Mouse (Mus musculus) midbrain, embryonic 14.5 days (tissue): ENCODE results near the gene Gm3625. TPM values are rescaled to one million over a fixed set of nuclear protein-coding genes. Genes with fewer than 3 reads are reported as not detected.
A peak's percentile ranks its signal among the peaks of the same experiment; 100 is the strongest.

ENCODE experiments used
- ATAC-seq: fragments of 200-750 bp; cut with Nextera tagmentation; 2 replicates; pipeline ENCODE4 v1.8.0; 2017; ENCODE audit warnings: moderate number of reproducible peaks, moderate library complexity; ENCODE audit not compliant: low FRiP score, low TSS enrichment
- DNase-seq: peaks from one replicate; pipeline ENCODE4 v3.0.0-alpha.2; 2015
- H3K27ac ChIP-seq: fragments of 300-500 bp; sonication (generic); replicated peaks from 2 replicates; pipeline ENCODE4 v1.5.1; 2014; ENCODE audit warnings: mild to moderate bottlenecking, low read depth, low read length, moderate library complexity
- H3K27me3 ChIP-seq: fragments of 300-500 bp; sonication (generic); 2 replicates; pipeline ENCODE4 v1.6.1; 2014; ENCODE audit warnings: low read length, control low read depth, mixed read lengths; ENCODE audit not compliant: control insufficient read depth, insufficient read depth
- H3K36me3 ChIP-seq: fragments of 300-500 bp; sonication (generic); 2 replicates; pipeline ENCODE4 v1.6.1; 2014; ENCODE audit warnings: low read length, control low read depth; ENCODE audit not compliant: control insufficient read depth, insufficient read depth
- H3K4me1 ChIP-seq: fragments of 300-500 bp; sonication (generic); 2 replicates; pipeline ENCODE4 v1.6.1; 2014; ENCODE audit warnings: mild to moderate bottlenecking, antibody characterized with exemption, low read length, control low read depth; ENCODE audit not compliant: control insufficient read depth, insufficient read depth
- H3K4me2 ChIP-seq: fragments of 300-500 bp; sonication (generic); 2 replicates; pipeline ENCODE4 v1.6.1; 2014; ENCODE audit warnings: mild to moderate bottlenecking, low read length, moderate library complexity
- H3K4me3 ChIP-seq: fragments of 300-500 bp; sonication (generic); replicated peaks from 2 replicates; pipeline ENCODE4 v1.5.1; 2014; ENCODE audit warnings: low read depth, low read length
- H3K9ac ChIP-seq: fragments of 300-500 bp; sonication (generic); replicated peaks from 2 replicates; pipeline ENCODE4 v1.6.1; 2014; ENCODE audit warnings: mild to moderate bottlenecking, low read length, moderate library complexity
- H3K9me3 ChIP-seq: fragments of 300-500 bp; sonication (generic); 2 replicates; pipeline ENCODE4 v1.6.1; 2016; ENCODE audit warnings: low read length, control low read depth, mixed read lengths; ENCODE audit not compliant: control insufficient read depth
- whole genome bisulfite sequencing: fragments of 180-500 bp; shearing (Covaris S2); extraction: QIAGEN DNeasy Blood & Tissue Kit; methylation state at CpG from one replicate; pipeline ENCODE4 v1.1.7; 2014; 5-methylcytosine and 5-hydroxymethylcytosine counted together
- polyA plus RNA-seq: library from polyadenylated mRNA; unstranded; fragments of >200 nt; fragmentation: Nextera tagmentation; extraction: Ambion mirVana; gene quantifications from 2 replicates; pipeline ENCODE4 v1.2.1, GENCODE M21; 2014

The Gm3625 gene
- polyA plus RNA-seq, 1 experiment from 2014 or later = not detected

DNA sequence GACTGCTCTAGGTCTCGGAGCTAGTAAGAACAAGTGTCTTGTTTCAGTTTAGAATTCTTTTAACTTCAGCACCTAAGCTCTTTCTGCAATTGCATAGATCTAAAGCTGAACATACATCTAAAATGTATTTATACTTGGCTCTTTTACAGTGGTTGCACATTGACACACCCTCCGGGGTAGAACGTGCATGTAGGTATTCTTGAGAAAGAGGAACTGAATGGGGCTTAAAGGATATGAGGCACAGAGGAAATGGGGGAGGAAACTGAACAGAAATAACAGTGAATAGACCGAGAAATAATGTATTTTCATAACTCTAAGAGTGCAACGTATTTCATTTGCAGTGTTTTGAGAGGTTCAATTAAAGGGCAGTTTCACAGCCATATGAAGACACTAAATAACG, 2.3 kb upstream of the Gm3625 start:
- H3K4me3 ChIP-seq = no peak overlapping the region
- no peaks in the 10 kb centered on the region for H3K9me3 ChIP-seq
- ATAC-seq = no peak

DNA sequence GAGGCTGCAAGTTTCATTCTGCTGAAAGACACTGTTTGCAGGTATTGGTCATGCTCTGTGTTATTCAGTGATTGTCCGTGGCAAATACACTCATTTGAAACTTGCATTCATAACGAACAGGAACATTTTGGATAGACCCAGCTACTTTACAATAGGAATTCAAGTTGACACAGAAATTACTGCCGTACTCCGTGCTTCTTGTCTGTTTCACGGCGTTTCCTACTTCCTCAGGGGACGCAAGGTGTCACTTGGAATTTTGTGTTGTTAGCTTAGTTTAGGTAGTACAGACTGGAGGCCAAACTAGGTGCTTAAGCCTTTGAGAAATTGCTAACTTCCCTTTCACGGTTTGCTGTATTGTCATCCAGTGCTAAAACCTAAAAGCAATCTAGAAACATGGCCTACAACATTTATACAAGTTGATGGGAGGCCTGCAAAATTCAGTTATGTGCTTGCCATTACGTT, 1.2 kb upstream of the Gm3625 start:
- ATAC-seq = no peak
- 68% methylated on average over 9 of the region's 9 CpGs for WGBS

More for the DNA sequence above, 2.3 kb upstream of the Gm3625 start:
- no peak overlapping the region for H3K27ac ChIP-seq
- H3K4me1 ChIP-seq = peaks cover 7% of the 10 kb centered on the region; the same call in 1 of the 2 replicates
- no peak for DNase-seq
- H3K9ac ChIP-seq = no peak overlapping the region
- WGBS = 83% methylated on average over 6 of the region's 6 CpGs
- no peak overlapping the region for H3K4me2 ChIP-seq
- H3K27me3 ChIP-seq = no peaks in the 10 kb centered on the region
- H3K36me3 ChIP-seq = no peaks in the 10 kb centered on the region

DNA sequence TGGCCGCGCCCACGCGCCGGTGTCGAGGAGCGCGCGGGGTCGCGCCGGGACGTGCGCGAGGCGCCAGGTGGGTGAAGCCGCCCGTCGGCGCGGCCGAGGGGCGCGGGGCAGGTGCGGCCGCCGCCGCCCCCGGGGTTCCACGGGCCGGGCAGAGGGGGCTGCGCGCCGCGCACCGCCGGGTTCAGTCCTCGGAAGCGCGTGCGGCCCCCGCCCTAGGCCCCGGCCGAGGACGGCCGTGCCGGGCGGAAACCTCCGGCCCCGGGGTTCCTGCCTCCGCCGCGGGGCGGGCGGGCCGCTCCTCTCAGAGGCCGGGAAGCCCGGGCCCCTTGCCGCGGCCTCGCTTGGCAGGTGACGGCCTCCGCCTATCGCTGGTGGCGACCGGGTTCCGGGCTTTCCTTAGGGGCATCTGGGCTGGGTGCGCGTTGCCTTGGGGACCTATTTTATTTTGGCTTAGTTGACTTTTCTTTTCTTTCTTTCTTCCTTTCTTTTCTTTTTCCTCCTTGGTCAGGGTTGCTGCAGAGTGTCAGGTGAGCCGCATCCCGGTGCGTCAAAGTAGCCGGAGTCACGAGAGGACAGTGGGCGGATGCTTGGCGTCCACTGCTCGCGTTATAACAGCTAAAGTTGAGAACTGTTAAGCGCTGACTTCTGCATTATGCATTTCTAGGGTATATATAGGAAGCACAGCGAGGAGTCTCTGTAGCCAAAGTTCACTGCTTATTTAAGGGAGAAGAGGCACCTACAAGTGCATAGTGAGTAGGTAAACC, 621 bp upstream of the Gm3625 start:
- ATAC-seq (peak; percentile 77), DNase-seq (peak; percentile 68)
- Histone ChIP-seq H3K27me3 (no peaks in the 10 kb centered on the region), H3K4me3 (peak overlapping the region; percentile 79), H3K9ac (peak overlapping the region; percentile 77), H3K4me1 (peaks cover 7% of the 10 kb centered on the region; the same call in 1 of the 2 replicates), H3K27ac (peak overlapping the region; percentile 57), H3K4me2 (peak overlapping the region; percentile 76), H3K9me3 (no peaks in the 10 kb centered on the region), H3K36me3 (no peaks in the 10 kb centered on the region)
- WGBS = under 1% methylated on average over 78 of the region's 80 CpGs

More for the DNA sequence above, 1.2 kb upstream of the Gm3625 start:
- H3K4me1 ChIP-seq = peaks cover 7% of the 10 kb centered on the region; the same call in 1 of the 2 replicates
- H3K4me3 ChIP-seq = peak overlapping the region; percentile 79
- DNase-seq = no peak
- H3K27me3 ChIP-seq = no peaks in the 10 kb centered on the region
- H3K4me2 ChIP-seq = peak overlapping the region; percentile 76
- peak overlapping the region; percentile 77; the same call in 1 of the 2 replicates for H3K9ac ChIP-seq
- no peaks in the 10 kb centered on the region for H3K36me3 ChIP-seq
- no peak overlapping the region for H3K27ac ChIP-seq
- no peaks in the 10 kb centered on the region for H3K9me3 ChIP-seq

DNA sequence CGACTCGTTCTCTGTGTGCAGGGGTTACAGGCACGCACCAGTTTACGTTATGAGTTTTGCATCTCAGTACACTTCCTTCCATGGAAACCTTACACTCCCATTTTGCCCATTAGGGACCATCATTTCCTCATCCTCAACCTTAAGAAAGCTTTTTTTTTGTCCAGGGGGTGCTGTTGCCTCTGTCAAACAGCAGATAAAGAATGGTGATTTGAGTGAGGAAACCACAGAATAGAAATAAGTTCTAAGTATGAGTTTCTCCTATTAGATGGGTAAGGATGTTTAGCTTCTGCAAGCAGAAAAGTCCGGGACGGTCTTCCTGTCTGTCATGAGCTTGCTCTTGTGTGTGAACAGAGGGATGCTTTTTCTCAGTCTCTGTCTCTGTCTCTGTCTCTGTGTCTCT, 702 bp downstream of the Gm3625 start:
- H3K4me1 ChIP-seq = peaks cover 7% of the 10 kb centered on the region; the same call in 1 of the 2 replicates
- H3K9me3 ChIP-seq = no peaks in the 10 kb centered on the region
- 71% methylated on average over 6 of the region's 6 CpGs for WGBS
- peak overlapping the region; percentile 76 for H3K4me2 ChIP-seq
- no peaks in the 10 kb centered on the region for H3K36me3 ChIP-seq
- ATAC-seq = no peak
- no peaks in the 10 kb centered on the region for H3K27me3 ChIP-seq
- no peak overlapping the region for H3K9ac ChIP-seq
- no peak for DNase-seq
- no peak overlapping the region for H3K27ac ChIP-seq
- H3K4me3 ChIP-seq = 0 out of 2 replicates have a peak overlapping the region, but pooled peaks have one; percentile 79

DNA sequence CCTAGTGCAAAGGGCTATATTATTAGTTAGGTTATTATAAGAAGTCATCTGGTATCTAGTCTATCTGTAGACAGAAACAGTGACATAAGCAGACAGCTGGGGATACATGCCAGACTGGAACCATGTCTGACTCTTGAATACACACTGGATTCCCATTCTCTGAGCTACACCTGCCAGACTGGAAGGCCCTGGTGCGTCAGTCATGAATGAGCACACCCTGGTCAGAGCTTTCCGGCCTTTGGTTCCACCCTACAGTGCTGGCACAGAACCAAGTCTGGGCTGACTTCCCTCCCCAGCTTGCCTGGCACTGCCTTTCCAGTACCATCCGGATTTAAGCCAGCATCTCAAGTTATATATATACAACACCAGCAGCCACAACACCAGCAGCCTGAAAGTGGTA, 4.1 kb downstream of the Gm3625 start:
- DNase-seq = no peak

DNA sequence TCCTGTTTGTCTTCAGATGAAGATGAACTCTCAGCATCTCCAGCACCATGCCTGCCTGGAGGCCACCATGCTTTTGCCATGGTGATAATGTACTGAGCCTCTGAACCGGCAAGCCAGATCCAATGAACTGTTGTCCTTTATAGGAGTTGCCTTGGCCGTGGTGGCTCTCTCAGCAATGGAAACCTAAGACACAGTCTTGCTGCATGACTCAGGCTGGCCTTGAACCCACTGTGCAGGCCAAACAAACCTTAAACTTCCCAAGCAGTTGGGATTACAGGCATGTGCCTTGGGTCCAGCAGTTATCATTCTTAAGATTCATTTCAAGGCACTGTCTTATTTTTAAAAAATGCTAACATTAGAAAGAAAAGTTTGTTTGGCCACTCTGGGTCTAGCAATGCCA, 4.9 kb downstream of the Gm3625 start:
- Histone ChIP-seq H3K4me2 (no peak overlapping the region), H3K9me3 (no peaks in the 10 kb centered on the region), H3K4me3 (no peak overlapping the region), H3K27ac (no peak overlapping the region), H3K36me3 (no peaks in the 10 kb centered on the region), H3K4me1 (no peaks in the 10 kb centered on the region), H3K9ac (no peak overlapping the region), H3K27me3 (no peaks in the 10 kb centered on the region)
- DNase-seq = no peak
- 85% methylated on average over 2 of the region's 2 CpGs for WGBS
- no peak for ATAC-seq

More for the DNA sequence above, 4.1 kb downstream of the Gm3625 start:
- no peak overlapping the region for H3K27ac ChIP-seq
- 70% methylated on average over 3 of the region's 3 CpGs for WGBS
- no peaks in the 10 kb centered on the region for H3K27me3 ChIP-seq
- H3K9me3 ChIP-seq = no peaks in the 10 kb centered on the region
- no peak overlapping the region for H3K9ac ChIP-seq
- no peak overlapping the region for H3K4me2 ChIP-seq
- H3K4me1 ChIP-seq = peaks cover under 1% of the 10 kb centered on the region; the same call in 1 of the 2 replicates
- H3K4me3 ChIP-seq = no peak overlapping the region
- no peaks in the 10 kb centered on the region for H3K36me3 ChIP-seq
- ATAC-seq = no peak

DNA sequence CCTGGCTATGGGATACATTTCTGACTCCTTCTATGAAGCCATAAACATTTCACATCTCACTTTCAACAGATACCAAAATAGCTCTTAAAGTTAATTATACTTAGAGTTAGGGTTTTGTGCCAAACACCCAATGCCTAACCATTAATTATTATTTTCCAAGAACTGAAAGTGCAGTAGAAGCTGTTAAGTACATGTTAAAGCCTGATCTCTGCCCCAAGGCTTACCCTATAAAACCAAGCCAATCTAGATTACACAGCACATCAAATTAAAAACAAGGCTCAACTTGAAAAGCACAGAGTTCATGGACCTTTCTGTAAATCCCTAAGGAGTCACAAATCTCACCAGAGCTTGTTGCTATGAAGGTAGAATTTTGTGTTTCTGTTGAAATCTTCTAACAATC, 10.4 kb downstream of the Gm3625 start:
- ATAC-seq (no peak), DNase-seq (no peak)
- Histone ChIP-seq H3K4me3 (no peak overlapping the region), H3K4me2 (no peak overlapping the region), H3K9ac (no peak overlapping the region), H3K27me3 (no peaks in the 10 kb centered on the region), H3K9me3 (no peaks in the 10 kb centered on the region), H3K4me1 (no peaks in the 10 kb centered on the region), H3K36me3 (no peaks in the 10 kb centered on the region), H3K27ac (no peak overlapping the region)

DNA sequence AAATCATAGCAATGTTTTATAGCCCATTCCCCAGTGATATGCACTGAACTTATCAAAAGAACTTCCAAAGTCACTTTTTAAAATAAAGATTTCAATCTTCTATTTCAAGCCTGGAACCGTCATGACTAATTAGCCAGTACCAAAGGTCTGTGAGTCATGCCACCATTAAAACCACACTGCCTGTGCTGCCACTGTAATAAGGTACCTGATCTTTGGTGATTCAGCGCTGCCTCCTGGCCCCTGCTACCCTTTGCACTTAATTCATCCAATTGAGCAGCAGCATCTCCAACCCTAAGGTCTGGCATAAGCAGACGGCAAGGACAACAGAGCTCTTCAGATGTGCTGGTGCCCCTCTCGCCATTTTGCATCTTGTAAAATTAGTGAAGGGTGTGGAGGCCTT, 18.7 kb downstream of the Gm3625 start:
- Histone ChIP-seq H3K4me1 (no peaks in the 10 kb centered on the region), H3K4me2 (no peak overlapping the region), H3K9me3 (no peaks in the 10 kb centered on the region), H3K36me3 (no peaks in the 10 kb centered on the region), H3K27ac (no peak overlapping the region), H3K27me3 (no peaks in the 10 kb centered on the region), H3K4me3 (no peak overlapping the region), H3K9ac (no peak overlapping the region)
- ATAC-seq (no peak), DNase-seq (no peak)
- 85% methylated on average over 4 of the region's 4 CpGs for WGBS

DNA sequence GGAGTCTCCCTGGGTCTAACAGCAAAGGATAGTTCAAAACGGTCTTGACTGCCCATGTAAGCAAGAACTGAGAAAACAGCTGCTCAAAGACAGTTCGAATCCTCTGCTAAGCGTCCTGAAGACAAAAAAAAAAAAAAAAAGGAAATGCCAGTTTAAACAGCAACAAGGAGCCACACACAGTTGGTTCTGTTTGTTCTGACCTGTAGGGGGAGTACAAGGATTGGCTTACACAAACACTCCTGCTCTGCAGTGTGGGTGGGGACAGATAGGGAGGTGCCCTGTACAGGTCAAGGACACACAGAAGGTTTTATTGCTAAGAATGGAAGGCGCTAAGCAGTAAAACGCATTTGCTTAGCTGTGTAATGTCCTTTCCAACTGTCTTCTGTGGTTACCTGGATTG, 20.9 kb downstream of the Gm3625 start:
- 38% methylated on average over 5 of the region's 5 CpGs for WGBS
- no peak overlapping the region for H3K27ac ChIP-seq
- DNase-seq = peak; percentile 44
- no peaks in the 10 kb centered on the region for H3K9me3 ChIP-seq
- H3K9ac ChIP-seq = no peak overlapping the region
- no peaks in the 10 kb centered on the region for H3K27me3 ChIP-seq
- H3K4me3 ChIP-seq = no peak overlapping the region
- H3K36me3 ChIP-seq = no peaks in the 10 kb centered on the region
- no peak overlapping the region for H3K4me2 ChIP-seq
- no peaks in the 10 kb centered on the region for H3K4me1 ChIP-seq
- ATAC-seq = no peak
